Mouse (Mus musculus) CH12.LX (cell line): ENCODE data around the gene Pde6d.

Source experiments
- CTCF ChIP-seq, 2 experiments: IDR thresholded peaks in 1 of 2; conservative IDR thresholded peaks in 1 of 2; 2 replicates each; pipeline ENCODE4 v1.5.1; 2011 to 2012; ENCODE audit warnings: low read depth in 2 of 2, low read length in 2 of 2, improper control_type of control experiment in 1 of 2, inconsistent platforms in 1 of 2, mild to moderate bottlenecking in 1 of 2, moderate library complexity in 1 of 2
- EP300 ChIP-seq: IDR thresholded peaks from 2 replicates; pipeline ENCODE4 v1.6.1; 2011; ENCODE audit warnings: low read length, improper control_type of control experiment
- ZC3H11A ChIP-seq: IDR thresholded peaks from 2 replicates; pipeline ENCODE4 v1.6.1; 2012; ENCODE audit warnings: low read depth, mild to moderate bottlenecking, inconsistent platforms, low read length, improper control_type of control experiment

DNA sequence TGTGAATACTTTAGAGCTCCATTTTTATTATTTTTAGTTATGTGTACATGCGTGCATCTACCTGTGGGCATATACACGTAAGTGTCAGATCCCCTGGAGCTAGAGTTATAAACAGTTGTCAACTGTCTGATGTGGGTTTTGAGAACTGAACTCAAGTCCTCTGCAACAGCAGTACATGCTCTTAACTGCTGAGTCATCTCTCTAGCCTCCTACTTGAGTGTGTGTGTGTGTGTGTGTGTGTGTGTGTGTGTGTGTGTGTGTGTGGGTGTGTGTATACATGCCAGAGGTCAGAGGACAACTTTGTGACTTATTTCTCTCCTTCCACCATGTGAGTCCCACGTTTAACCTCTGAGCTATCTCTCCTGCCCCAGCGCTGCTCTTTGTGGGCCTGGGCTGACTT lies 48.1 kb upstream of the Pde6d start:
- TF ChIP-seq CTCF (conservative IDR thresholded peaks at IDR 0.05 in 1 of 2, IDR thresholded peaks at IDR 0.05 in 1 of 2; ENCODE audit: low read depth in 2 of 2, low read length in 2 of 2) (no peak), EP300 (no peak), ZC3H11A (no peak)
